Mouse (Mus musculus) lung, embryonic 14.5 days (tissue): Measurements from ENCODE around the gene Pml. TPM values are rescaled to one million over a fixed set of nuclear protein-coding genes. Genes with fewer than 3 reads are reported as not detected.
A peak's percentile ranks its signal among the peaks of the same experiment; 100 is the strongest.

ENCODE experiments used
- ATAC-seq: fragments of 200-750 bp; cut with Nextera tagmentation; 2 replicates; pipeline ENCODE4 v1.8.0; 2017; ENCODE audit warnings: mild to moderate bottlenecking, moderate TSS enrichment, moderate library complexity; ENCODE audit not compliant: insufficient read depth
- DNase-seq: peaks from one replicate; pipeline ENCODE4 v3.0.0-alpha.2; 2015
- H3K27ac ChIP-seq: fragments of 300-500 bp; sonication (generic); 2 replicates; pipeline ENCODE4 v1.5.1; 2014; ENCODE audit warnings: low read depth, mild to moderate bottlenecking, moderate library complexity
- H3K27me3 ChIP-seq: fragments of 300-500 bp; sonication (generic); 2 replicates; pipeline ENCODE4 v1.6.1; 2014; ENCODE audit warnings: low read length, control low read depth; ENCODE audit not compliant: insufficient read depth
- H3K36me3 ChIP-seq: fragments of 300-500 bp; sonication (generic); 2 replicates; pipeline ENCODE4 v1.6.1; 2014; ENCODE audit warnings: control low read depth; ENCODE audit not compliant: insufficient read depth
- H3K4me1 ChIP-seq: fragments of 300-500 bp; sonication (generic); 2 replicates; pipeline ENCODE4 v1.6.1; 2014; ENCODE audit warnings: antibody characterized with exemption, control low read depth; ENCODE audit not compliant: insufficient read depth
- H3K4me2 ChIP-seq: fragments of 300-500 bp; sonication (generic); 2 replicates; pipeline ENCODE4 v1.6.1; 2014; ENCODE audit warnings: mild to moderate bottlenecking
- H3K4me3 ChIP-seq: fragments of 300-500 bp; sonication (generic); 2 replicates; pipeline ENCODE4 v1.5.1; 2014; ENCODE audit warnings: low read depth, low read length
- H3K9ac ChIP-seq: fragments of 300-500 bp; sonication (generic); 2 replicates; pipeline ENCODE4 v1.6.1; 2014
- H3K9me3 ChIP-seq: fragments of 300-500 bp; sonication (generic); 2 replicates; pipeline ENCODE4 v1.6.1; 2016; ENCODE audit warnings: low read depth, low read length, control low read depth
- CTCF ChIP-seq: IDR thresholded peaks from 2 replicates; pipeline ENCODE4 v1.5.1; 2016; ENCODE audit warnings: antibody characterized with exemption, low read depth
- WGBS: fragments of 180-500 bp; shearing (Covaris S2); extraction: QIAGEN DNeasy Blood & Tissue Kit; methylation state at CpG from one replicate; pipeline ENCODE4 v1.1.7; 2014; 5-methylcytosine and 5-hydroxymethylcytosine counted together
- polyA plus RNA-seq: library from polyadenylated mRNA; unstranded; fragments of >200 nt; fragmentation: Nextera tagmentation; extraction: Ambion mirVana; gene quantifications from 2 replicates; pipeline ENCODE4 v1.2.1, GENCODE M21; 2014

Pml gene
- polyA plus RNA-seq, 1 experiment from 2014 or later: 23.2 TPM

GRCm38 (mm10) chr9:58248746-58249413 is 706 bp downstream of the Pml start:
- no peak for TF ChIP-seq CTCF
- 28% methylated on average over 7 of the region's 7 CpGs for WGBS
- H3K4me3 ChIP-seq: peak overlapping the region; percentile 46
- H3K4me2 ChIP-seq: peak overlapping the region; percentile 67
- peaks cover 12% of the 10 kb centered on the region for H3K4me1 ChIP-seq
- no peaks in the 10 kb centered on the region for H3K27me3 ChIP-seq
- peak; percentile 26 for DNase-seq
- peaks cover 20% of the 10 kb centered on the region for H3K36me3 ChIP-seq
- ATAC-seq: no peak
- H3K9ac ChIP-seq: peak overlapping the region; percentile 59
- H3K27ac ChIP-seq: peak overlapping the region; percentile 87
- H3K9me3 ChIP-seq: no peaks in the 10 kb centered on the region

- ATAC-seq: peak; percentile 67
- WGBS: 8% methylated on average over 25 of the region's 25 CpGs
- Histone ChIP-seq H3K27me3 (no peaks in the 10 kb centered on the region), H3K4me3 (peak overlapping the region; percentile 31), H3K36me3 (peaks cover 20% of the 10 kb centered on the region), H3K4me2 (peak overlapping the region; percentile 67), H3K27ac (peak overlapping the region; percentile 78), H3K4me1 (peaks cover 20% of the 10 kb centered on the region), H3K9ac (peak overlapping the region; percentile 58), H3K9me3 (no peaks in the 10 kb centered on the region)
- TF ChIP-seq CTCF: peak; percentile 89
- peak; percentile 91 for DNase-seq
These were observed 2.4 kb downstream of the Pml start for GRCm38 (mm10) chr9:58247064-58247759.

GRCm38 (mm10) chr9:58246083-58246591 is 3.4 kb downstream of the Pml start:
- Histone ChIP-seq H3K36me3 (peaks cover 20% of the 10 kb centered on the region), H3K9me3 (no peaks in the 10 kb centered on the region), H3K27ac (no peak overlapping the region), H3K27me3 (no peaks in the 10 kb centered on the region), H3K4me1 (peaks cover 24% of the 10 kb centered on the region), H3K9ac (no peak overlapping the region), H3K4me3 (no peak overlapping the region), H3K4me2 (peak overlapping the region; percentile 23; the same call in 1 of the 2 replicates)
- WGBS: 64% methylated on average over 4 of the region's 4 CpGs
- ATAC-seq (no peak), DNase-seq (no peak)
- no peak for TF ChIP-seq CTCF

DNA sequence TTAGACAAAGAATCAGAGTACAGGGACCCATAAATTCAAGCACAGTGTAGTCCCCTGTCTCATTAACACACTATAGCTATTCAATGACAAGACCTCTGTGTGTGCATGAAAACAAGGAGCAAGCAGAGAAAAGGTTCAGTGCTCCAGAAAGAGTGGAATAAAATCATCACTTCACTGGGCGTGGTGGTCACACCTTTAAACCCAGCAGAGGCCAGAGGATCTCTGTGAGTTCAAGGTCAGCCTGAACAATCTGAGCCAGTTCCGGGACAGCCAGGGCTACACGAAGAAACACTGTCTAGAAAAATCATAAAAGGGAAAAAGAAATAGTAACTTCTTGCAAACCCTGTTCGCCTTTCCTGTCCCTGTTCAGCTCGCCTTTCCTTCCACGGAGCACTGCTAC is 5.9 kb downstream of the Pml start:
- WGBS: 78% methylated on average over 6 of the region's 6 CpGs
- DNase-seq (no peak), ATAC-seq (no peak)

DNA sequence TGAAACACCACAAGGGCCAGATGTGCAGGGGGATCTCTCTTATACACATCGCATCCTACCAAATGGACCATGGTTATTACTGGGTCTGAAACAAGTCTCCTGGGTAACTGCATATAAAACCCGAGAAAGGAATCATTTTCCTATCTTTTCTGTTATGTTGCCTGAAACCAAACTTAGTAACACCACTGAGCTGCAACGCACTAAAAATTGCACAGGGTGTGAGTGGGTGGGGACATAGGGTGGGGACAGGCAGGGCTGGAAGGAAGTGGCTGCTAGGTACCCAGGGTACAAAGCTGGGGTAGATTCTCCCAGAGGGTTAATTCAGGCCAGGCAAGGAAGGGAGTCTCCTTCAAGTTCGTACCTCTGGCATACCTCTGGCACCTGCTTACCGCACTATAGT is 6.9 kb downstream of the Pml start:
- Histone ChIP-seq H3K4me2 (no peak overlapping the region; the same call in 1 of the 2 replicates), H3K9me3 (no peaks in the 10 kb centered on the region), H3K27ac (peak overlapping the region; percentile 88), H3K4me3 (no peak overlapping the region), H3K27me3 (no peaks in the 10 kb centered on the region), H3K36me3 (peaks cover 20% of the 10 kb centered on the region), H3K4me1 (peaks cover 25% of the 10 kb centered on the region), H3K9ac (no peak overlapping the region)
- DNase-seq (no peak), ATAC-seq (no peak)
- WGBS: 79% methylated on average over 5 of the region's 5 CpGs
- TF ChIP-seq CTCF: no peak

More for the DNA sequence above, 5.9 kb downstream of the Pml start:
- Histone ChIP-seq H3K27ac (no peak overlapping the region), H3K4me2 (no peak overlapping the region), H3K4me1 (peaks cover 26% of the 10 kb centered on the region), H3K27me3 (no peaks in the 10 kb centered on the region), H3K9ac (no peak overlapping the region), H3K36me3 (peaks cover 20% of the 10 kb centered on the region), H3K4me3 (no peak overlapping the region), H3K9me3 (no peaks in the 10 kb centered on the region)
- no peak for TF ChIP-seq CTCF

DNA sequence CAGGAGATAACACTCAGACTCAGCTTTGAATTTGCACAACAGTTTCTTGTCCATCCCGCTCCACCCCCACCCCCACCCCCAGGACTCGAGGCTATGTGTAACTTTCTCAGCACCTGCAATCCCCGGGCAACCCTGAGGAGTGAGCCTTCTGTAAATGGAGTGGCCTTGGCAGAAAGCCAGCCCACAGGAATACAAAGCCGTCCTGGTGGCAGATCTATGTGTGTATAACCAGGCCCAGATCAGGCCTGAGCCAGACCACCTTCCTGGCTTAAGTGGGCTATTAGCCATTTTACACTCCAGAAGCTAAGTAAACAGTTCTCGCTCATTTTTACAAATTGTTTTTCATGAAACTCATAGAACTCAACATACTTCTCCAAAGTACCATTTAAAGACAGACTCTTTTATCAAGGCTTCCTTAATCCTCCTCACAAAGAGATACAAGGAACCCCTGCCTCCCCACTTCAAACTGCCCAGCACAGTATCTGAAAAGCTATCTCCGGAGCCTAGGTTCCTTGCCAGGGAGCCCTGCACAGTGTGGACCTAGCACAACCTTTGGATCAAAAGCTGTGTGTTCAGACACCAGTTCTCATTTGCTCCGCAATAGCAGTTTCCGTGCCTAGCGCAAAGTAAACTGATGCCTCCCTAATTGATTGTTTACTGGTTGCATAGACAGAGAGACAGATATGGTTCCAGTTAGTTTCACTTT is 7.7 kb downstream of the Pml start:
- Histone ChIP-seq H3K27me3 (no peaks in the 10 kb centered on the region), H3K4me3 (no peak overlapping the region), H3K27ac (peak overlapping the region; percentile 88), H3K36me3 (peaks cover 20% of the 10 kb centered on the region), H3K9me3 (no peaks in the 10 kb centered on the region), H3K4me2 (peak overlapping the region; percentile 27; the same call in 1 of the 2 replicates), H3K4me1 (peaks cover 17% of the 10 kb centered on the region), H3K9ac (peak overlapping the region; percentile 36)
- WGBS: 35% methylated on average over 9 of the region's 9 CpGs
- DNase-seq (peak; percentile 87), ATAC-seq (peak; percentile 93)
- peak; percentile 17 for TF ChIP-seq CTCF
